Comparison of ENCODE assay signal across 12 mouse cellular contexts in the genomic region with DNA sequence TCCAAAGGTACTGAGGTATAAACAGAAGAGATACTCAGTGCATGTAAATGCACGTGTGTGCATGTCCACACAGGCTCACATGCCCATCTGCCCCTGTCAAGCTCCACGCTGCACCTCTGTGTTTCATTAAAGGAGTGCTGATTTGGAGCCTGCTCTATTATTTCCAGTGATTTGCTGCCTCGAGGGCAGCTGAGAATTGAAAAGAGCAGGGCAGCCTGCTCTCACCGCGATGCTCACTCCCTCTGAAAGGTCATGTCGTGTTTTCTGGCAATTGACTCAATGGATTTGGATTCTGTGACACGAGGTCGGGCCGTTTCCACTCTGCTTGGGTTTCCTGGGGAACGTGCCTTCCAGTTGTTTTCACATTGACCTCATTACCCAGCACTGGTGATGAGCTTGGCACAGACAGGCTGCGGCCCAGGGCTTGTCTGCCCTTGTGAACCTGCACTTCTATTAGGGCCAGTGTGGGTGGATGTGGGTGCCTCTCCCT.
DNase-seq lines count a peak whose midpoint lies in the region; ATAC-seq lines count a peak whose summit lies in the region.
"Had no signal": no experiment of that assay in that cellular context is flagged by ENCODE, and none has a peak within 500 bp of the region (broad histone marks: within the 10 kb centered on the region; RNA-seq: fewer than 3 reads in every experiment).

No protein-coding gene starts in this region.

- H3K4me1 ChIP-seq in forebrain, embryonic 15.5 days = peaks cover 7% of the 10 kb centered on the region
- H3K4me1 ChIP-seq in midbrain, embryonic 10.5 days = peaks cover 15% of the 10 kb centered on the region
- H3K4me1 ChIP-seq: heart, embryonic 15.5 days; liver, embryonic 13.5 days had no signal

- peak; percentile 5 to 41 for DNase-seq in kidney, postnatal 25 days
- DNase-seq in kidney, postnatal 4 days = no peak
- peak; percentile 36 for DNase-seq in midbrain, embryonic 10.5 days (ENCODE audit: low spot score)
- DNase-seq in retina, postnatal 1 day = peak; percentile 90
- no peak for DNase-seq in layer of hippocampus, postnatal 25 days (ENCODE audit: extremely low spot score in 1 of 2, low spot score in 1 of 2)
- no peak for DNase-seq in right cerebral cortex, postnatal 14 days
- DNase-seq: kidney, adult 11 months; liver, embryonic 13.5 days; right cerebral cortex, adult 18-20 months had no signal

- no peak overlapping the region for H3K4me2 ChIP-seq in forebrain, embryonic 15.5 days (replicated peaks)
- H3K4me2 ChIP-seq: heart, embryonic 15.5 days; liver, embryonic 13.5 days had no signal

- no peaks in the 10 kb centered on the region for H3K9me3 ChIP-seq in forebrain, embryonic 15.5 days
- H3K9me3 ChIP-seq in midbrain, embryonic 10.5 days (replicated peaks) = no peaks in the 10 kb centered on the region
- H3K9me3 ChIP-seq: heart, embryonic 15.5 days; liver, embryonic 13.5 days had no signal

- no peaks in the 10 kb centered on the region for H3K27me3 ChIP-seq in forebrain, embryonic 15.5 days
- H3K27me3 ChIP-seq in midbrain, embryonic 10.5 days (ENCODE audit: low read depth, poor library complexity, severe bottlenecking) = peaks cover 8% of the 10 kb centered on the region
- H3K27me3 ChIP-seq: heart, embryonic 15.5 days; liver, embryonic 13.5 days had no signal

- H3K36me3 ChIP-seq in forebrain, embryonic 15.5 days = no peaks in the 10 kb centered on the region
- H3K36me3 ChIP-seq in midbrain, embryonic 10.5 days = no peaks in the 10 kb centered on the region
- H3K36me3 ChIP-seq: heart, embryonic 15.5 days; liver, embryonic 13.5 days had no signal

- peak; percentile 41; the same call in 1 of the 2 replicates for ATAC-seq in forebrain, embryonic 15.5 days (replicated peaks)
- ATAC-seq in megakaryocyte-erythroid progenitor cell, adult 5-6 weeks (replicated peaks; ENCODE audit: low FRiP score, low TSS enrichment, poor library complexity, severe bottlenecking) = no peak

- WGBS in forebrain, embryonic 15.5 days = 10% methylated on average over 11 of the region's 11 CpGs
- WGBS in midbrain, embryonic 10.5 days = 36% methylated on average over 11 of the region's 11 CpGs

- H3K27ac ChIP-seq in forebrain, embryonic 15.5 days (replicated peaks) = no peak overlapping the region
- H3K27ac ChIP-seq in midbrain, embryonic 10.5 days (replicated peaks) = no peak overlapping the region
- H3K27ac ChIP-seq: heart, embryonic 15.5 days; liver, embryonic 13.5 days had no signal

- no peak overlapping the region for H3K9ac ChIP-seq in forebrain, embryonic 15.5 days (replicated peaks)
- H3K9ac ChIP-seq: heart, embryonic 15.5 days; liver, embryonic 13.5 days had no signal

- no peak overlapping the region for H3K4me3 ChIP-seq in forebrain, embryonic 15.5 days
- no peak overlapping the region for H3K4me3 ChIP-seq in midbrain, embryonic 10.5 days
- H3K4me3 ChIP-seq: heart, embryonic 15.5 days; liver, embryonic 13.5 days had no signal

Comparison
In these comparisons a context has a peak if more than half of its experiments do, and no peak if none do; other contexts are left out.
1. DNase-seq: peak in kidney, postnatal 25 days (2 of 2), midbrain, embryonic 10.5 days (single experiment) and retina, postnatal 1 day (single experiment); none in kidney, postnatal 4 days (0 of 2), layer of hippocampus, postnatal 25 days (0 of 2) and right cerebral cortex, postnatal 14 days (single experiment).